Mouse (Mus musculus): ENCODE data around the gene Tbxas1. TPM values are rescaled to one million over a fixed set of nuclear protein-coding genes. Genes with fewer than 3 reads are reported as not detected.

Tbxas1 gene
- polyA plus RNA-seq, 1 experiment from 2014 or later, result 2.5 TPM

DNA sequence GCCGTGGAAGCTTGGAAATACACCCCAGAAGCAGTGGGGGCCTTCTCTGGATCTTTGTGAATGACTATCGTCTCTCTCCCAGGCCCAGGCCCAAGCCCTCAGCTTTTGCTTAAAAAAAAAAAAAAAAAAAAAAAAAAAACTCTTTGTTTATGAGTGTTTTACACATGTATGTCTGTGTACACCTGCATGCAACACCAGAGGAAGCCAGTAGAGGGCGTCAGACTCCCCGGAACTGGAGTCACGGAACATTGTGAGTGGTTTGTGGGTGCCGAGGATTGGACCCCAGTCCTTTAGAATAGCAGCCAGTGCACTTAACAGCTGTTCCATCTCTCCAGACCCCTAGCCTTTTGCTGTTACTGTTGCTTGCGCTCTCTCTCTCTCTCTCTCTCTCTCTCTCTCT is 50.5 kb downstream of the Tbxas1 start:
- no peaks in the 10 kb centered on the region for H3K4me1 ChIP-seq
- no peak for ATAC-seq (ENCODE audit: insufficient number of reproducible peaks, low FRiP score, low TSS enrichment, low read depth)
- no peak overlapping the region for H3K27ac ChIP-seq (replicated peaks)
- H3K9me3 ChIP-seq (replicated peaks), result no peaks in the 10 kb centered on the region
- H3K9ac ChIP-seq, result no peak overlapping the region
- H3K27me3 ChIP-seq, result no peaks in the 10 kb centered on the region
- no peaks in the 10 kb centered on the region for H3K36me3 ChIP-seq
- WGBS, result 52% methylated on average over 7 of the region's 7 CpGs
- H3K4me3 ChIP-seq (replicated peaks), result peak overlapping the region; percentile 16
- peak overlapping the region; percentile 34 for H3K4me2 ChIP-seq (replicated peaks)

GRCm38 (mm10) chr6:38926135-38926962 is 51.1 kb downstream of the Tbxas1 start:
- no peak for ATAC-seq (ENCODE audit: insufficient number of reproducible peaks, low FRiP score, low TSS enrichment, low read depth)
- no peak overlapping the region for H3K9ac ChIP-seq

GRCm38 (mm10) chr6:38926963-38927361 is 51.8 kb downstream of the Tbxas1 start:
- WGBS, result 67% methylated on average over 13 of the region's 13 CpGs
- Histone ChIP-seq H3K9ac (no peak overlapping the region), H3K4me2 (replicated peaks) (peak overlapping the region; percentile 34; the same call in 1 of the 2 replicates), H3K4me3 (replicated peaks) (no peak overlapping the region), H3K27ac (replicated peaks) (no peak overlapping the region), H3K4me1 (no peaks in the 10 kb centered on the region), H3K9me3 (replicated peaks) (no peaks in the 10 kb centered on the region), H3K27me3 (no peaks in the 10 kb centered on the region), H3K36me3 (no peaks in the 10 kb centered on the region)
- ATAC-seq (ENCODE audit: insufficient number of reproducible peaks, low FRiP score, low TSS enrichment, low read depth), result no peak

More at GRCm38 (mm10) chr6:38926135-38926962, 51.1 kb downstream of the Tbxas1 start:
- Histone ChIP-seq H3K4me2 (replicated peaks) (peak overlapping the region; percentile 34), H3K36me3 (no peaks in the 10 kb centered on the region), H3K4me1 (no peaks in the 10 kb centered on the region), H3K9me3 (replicated peaks) (no peaks in the 10 kb centered on the region), H3K27me3 (no peaks in the 10 kb centered on the region), H3K4me3 (replicated peaks) (peak overlapping the region; percentile 16), H3K27ac (replicated peaks) (no peak overlapping the region)
- 48% methylated on average over 28 of the region's 28 CpGs for WGBS

DNA sequence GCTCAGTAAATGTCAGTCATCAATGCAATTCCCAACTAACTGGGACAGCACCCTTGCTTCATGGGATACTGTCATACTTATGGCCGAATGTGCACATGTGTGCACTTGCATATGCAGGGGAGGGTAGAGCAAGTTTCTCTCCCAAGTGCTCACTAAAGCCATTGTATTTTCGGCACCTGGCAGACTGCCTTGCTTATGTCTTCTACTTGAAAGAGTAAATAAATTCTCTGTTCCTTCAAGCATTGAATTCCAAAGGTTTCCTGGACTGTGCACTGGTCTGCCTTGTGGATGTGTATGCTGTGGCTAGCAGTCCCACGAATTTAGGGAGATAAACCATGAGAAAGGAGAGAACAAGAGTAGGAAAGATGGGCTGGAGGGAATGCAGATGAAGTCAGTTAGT is 53.3 kb downstream of the Tbxas1 start:
- H3K36me3 ChIP-seq, result no peaks in the 10 kb centered on the region
- WGBS, result 70% methylated on average over 3 of the region's 3 CpGs
- no peak overlapping the region for H3K4me2 ChIP-seq (replicated peaks)
- ATAC-seq (ENCODE audit: insufficient number of reproducible peaks, low FRiP score, low TSS enrichment, low read depth), result no peak
- H3K27me3 ChIP-seq, result no peaks in the 10 kb centered on the region
- no peak overlapping the region for H3K27ac ChIP-seq (replicated peaks)
- H3K9ac ChIP-seq, result no peak overlapping the region
- no peaks in the 10 kb centered on the region for H3K4me1 ChIP-seq
- no peak overlapping the region for H3K4me3 ChIP-seq (replicated peaks)
- H3K9me3 ChIP-seq (replicated peaks), result no peaks in the 10 kb centered on the region

GRCm38 (mm10) chr6:38936009-38936408 is 60.8 kb downstream of the Tbxas1 start:
- H3K4me3 ChIP-seq (replicated peaks), result no peak overlapping the region
- WGBS, result 76% methylated on average over 2 of the region's 2 CpGs
- no peak for ATAC-seq (ENCODE audit: insufficient number of reproducible peaks, low FRiP score, low TSS enrichment, low read depth)
- H3K27ac ChIP-seq (replicated peaks), result no peak overlapping the region
- no peaks in the 10 kb centered on the region for H3K36me3 ChIP-seq
- H3K9ac ChIP-seq, result no peak overlapping the region
- no peaks in the 10 kb centered on the region for H3K9me3 ChIP-seq (replicated peaks)
- H3K27me3 ChIP-seq, result no peaks in the 10 kb centered on the region
- no peak overlapping the region for H3K4me2 ChIP-seq (replicated peaks)
- no peaks in the 10 kb centered on the region for H3K4me1 ChIP-seq

DNA sequence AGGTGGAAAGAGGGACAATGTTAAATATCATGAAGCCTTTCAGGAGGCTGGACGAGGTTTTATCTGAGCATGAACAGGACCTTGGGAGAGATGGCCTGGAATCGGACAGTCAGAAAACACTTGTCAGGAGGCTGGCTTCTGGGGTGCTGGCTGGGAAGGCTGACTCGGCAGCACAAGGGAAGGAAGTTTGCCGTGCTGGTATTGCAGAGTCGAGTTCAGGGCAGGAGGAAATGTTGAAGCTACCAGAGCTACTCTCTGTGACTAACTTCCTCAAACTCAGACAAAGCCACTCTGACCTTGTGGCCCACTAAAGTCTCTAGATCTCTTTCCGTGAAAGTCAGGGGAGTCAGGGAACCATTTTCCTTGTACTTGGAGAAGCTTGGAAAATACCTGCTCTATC is 63.2 kb downstream of the Tbxas1 start:
- WGBS, result 70% methylated on average over 6 of the region's 6 CpGs
- ATAC-seq (ENCODE audit: insufficient number of reproducible peaks, low FRiP score, low TSS enrichment, low read depth), result no peak
- H3K4me2 ChIP-seq (replicated peaks), result no peak overlapping the region
- H3K4me3 ChIP-seq (replicated peaks), result no peak overlapping the region
- H3K9ac ChIP-seq, result no peak overlapping the region
- no peak overlapping the region for H3K27ac ChIP-seq (replicated peaks)
- no peaks in the 10 kb centered on the region for H3K9me3 ChIP-seq (replicated peaks)
- H3K27me3 ChIP-seq, result no peaks in the 10 kb centered on the region
- no peaks in the 10 kb centered on the region for H3K36me3 ChIP-seq
- H3K4me1 ChIP-seq, result no peaks in the 10 kb centered on the region

DNA sequence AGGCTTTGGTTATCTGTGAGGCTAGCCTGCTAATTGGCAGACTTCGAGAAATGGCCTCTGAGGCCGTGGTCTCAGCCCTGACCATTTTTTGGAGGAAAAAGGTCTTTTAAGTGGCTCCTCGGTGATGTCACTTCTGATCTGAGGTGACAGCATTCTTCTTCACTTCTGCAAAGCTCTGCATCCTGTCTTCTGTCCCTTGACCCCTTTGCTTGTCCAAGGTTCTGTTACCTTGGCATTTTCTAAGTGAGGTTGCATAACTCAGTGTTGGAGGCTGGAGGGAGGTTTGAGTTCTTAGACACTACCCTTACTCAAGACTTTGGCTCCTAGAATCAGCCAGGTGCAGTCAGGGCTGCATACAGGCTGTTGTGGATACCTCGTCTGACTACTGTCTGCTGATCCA is 63.9 kb downstream of the Tbxas1 start:
- Histone ChIP-seq H3K27ac (replicated peaks) (no peak overlapping the region), H3K4me2 (replicated peaks) (no peak overlapping the region), H3K9me3 (replicated peaks) (no peaks in the 10 kb centered on the region), H3K4me3 (replicated peaks) (no peak overlapping the region), H3K36me3 (no peaks in the 10 kb centered on the region), H3K27me3 (no peaks in the 10 kb centered on the region), H3K4me1 (no peaks in the 10 kb centered on the region), H3K9ac (no peak overlapping the region)
- WGBS, result 66% methylated on average over 4 of the region's 4 CpGs
- no peak for ATAC-seq (ENCODE audit: insufficient number of reproducible peaks, low FRiP score, low TSS enrichment, low read depth)

GRCm38 (mm10) chr6:38941016-38941415 is 65.8 kb downstream of the Tbxas1 start:
- no peaks in the 10 kb centered on the region for H3K9me3 ChIP-seq (replicated peaks)
- no peak overlapping the region for H3K4me2 ChIP-seq (replicated peaks)
- no peaks in the 10 kb centered on the region for H3K36me3 ChIP-seq
- H3K4me1 ChIP-seq, result no peaks in the 10 kb centered on the region
- H3K4me3 ChIP-seq (replicated peaks), result no peak overlapping the region
- WGBS, result 100% methylated on average over 1 of the region's 1 CpGs
- ATAC-seq (ENCODE audit: insufficient number of reproducible peaks, low FRiP score, low TSS enrichment, low read depth), result no peak
- no peak overlapping the region for H3K9ac ChIP-seq
- H3K27me3 ChIP-seq, result no peaks in the 10 kb centered on the region
- no peak overlapping the region for H3K27ac ChIP-seq (replicated peaks)

DNA sequence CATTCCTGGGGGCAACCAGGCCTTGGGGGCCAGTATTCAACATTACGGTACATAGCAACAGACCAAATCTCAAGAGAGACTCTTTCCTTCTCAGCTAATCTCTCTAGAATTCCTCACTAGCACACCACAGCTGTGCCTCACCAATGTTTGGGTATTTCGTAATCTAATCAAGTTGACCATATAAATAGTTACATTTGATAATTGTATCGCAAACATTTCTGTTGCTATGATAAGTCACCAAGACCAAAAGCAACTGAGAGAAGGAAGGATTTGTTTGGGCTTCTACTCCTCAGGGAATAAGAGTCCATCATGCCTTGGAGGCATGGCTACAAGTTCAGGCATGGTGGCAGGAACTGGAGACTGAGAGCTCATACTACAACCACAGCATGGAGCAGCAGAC is 67.6 kb downstream of the Tbxas1 start:
- Histone ChIP-seq H3K27ac (replicated peaks) (no peak overlapping the region), H3K27me3 (no peaks in the 10 kb centered on the region), H3K4me1 (no peaks in the 10 kb centered on the region), H3K36me3 (no peaks in the 10 kb centered on the region), H3K9ac (no peak overlapping the region), H3K4me2 (replicated peaks) (no peak overlapping the region), H3K4me3 (replicated peaks) (no peak overlapping the region), H3K9me3 (replicated peaks) (no peaks in the 10 kb centered on the region)
- no peak for ATAC-seq (ENCODE audit: insufficient number of reproducible peaks, low FRiP score, low TSS enrichment, low read depth)
- 91% methylated on average over 3 of the region's 3 CpGs for WGBS

DNA sequence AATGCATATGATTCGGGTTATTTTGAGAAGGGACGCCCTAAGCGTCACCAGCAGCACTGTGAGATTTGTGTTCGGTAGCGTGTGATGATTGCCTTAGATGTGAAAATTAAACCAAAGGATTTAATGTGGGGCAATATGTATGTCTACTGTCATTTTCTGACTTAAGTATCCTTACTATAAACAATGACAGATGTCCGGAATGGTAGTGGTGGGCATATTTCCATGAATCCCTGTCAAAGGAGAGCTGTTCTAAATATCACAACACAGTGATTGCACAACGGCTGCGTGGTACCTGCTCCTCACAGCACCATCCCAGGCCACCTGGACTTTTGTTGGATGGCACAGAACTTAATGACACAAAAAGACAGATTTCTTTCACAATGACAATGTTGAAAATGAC is 69.2 kb downstream of the Tbxas1 start:
- no peak overlapping the region for H3K4me2 ChIP-seq (replicated peaks)
- no peaks in the 10 kb centered on the region for H3K9me3 ChIP-seq (replicated peaks)
- 77% methylated on average over 8 of the region's 8 CpGs for WGBS
- H3K9ac ChIP-seq, result no peak overlapping the region
- ATAC-seq (ENCODE audit: insufficient number of reproducible peaks, low FRiP score, low TSS enrichment, low read depth), result no peak
- H3K27me3 ChIP-seq, result no peaks in the 10 kb centered on the region
- no peak overlapping the region for H3K4me3 ChIP-seq (replicated peaks)
- no peak overlapping the region for H3K27ac ChIP-seq (replicated peaks)
- no peaks in the 10 kb centered on the region for H3K4me1 ChIP-seq
- H3K36me3 ChIP-seq, result no peaks in the 10 kb centered on the region

DNA sequence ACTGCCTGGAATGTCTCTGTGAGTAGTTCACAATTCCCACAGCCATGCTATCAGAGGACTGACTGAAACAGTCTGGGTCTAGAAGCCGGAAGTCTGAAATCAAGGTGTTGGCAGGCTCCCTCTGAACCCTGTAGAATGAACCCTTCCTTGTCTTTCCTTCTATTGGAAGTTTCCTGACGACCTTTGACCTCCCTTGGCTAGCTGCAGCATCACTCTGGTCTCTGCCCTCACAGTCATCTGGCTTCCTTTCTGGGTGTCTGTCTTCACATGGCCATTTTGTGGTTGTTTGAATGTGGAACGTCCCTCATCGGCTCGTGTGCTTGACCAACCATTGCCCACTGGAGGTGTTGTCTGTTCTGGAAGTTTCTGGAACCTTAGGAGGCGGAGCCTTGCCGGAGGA is 69.6 kb downstream of the Tbxas1 start:
- Histone ChIP-seq H3K36me3 (no peaks in the 10 kb centered on the region), H3K4me2 (replicated peaks) (no peak overlapping the region), H3K27me3 (no peaks in the 10 kb centered on the region), H3K4me1 (no peaks in the 10 kb centered on the region), H3K9ac (no peak overlapping the region), H3K4me3 (replicated peaks) (no peak overlapping the region), H3K27ac (replicated peaks) (no peak overlapping the region), H3K9me3 (replicated peaks) (no peaks in the 10 kb centered on the region)
- WGBS, result 82% methylated on average over 7 of the region's 7 CpGs
- no peak for ATAC-seq (ENCODE audit: insufficient number of reproducible peaks, low FRiP score, low TSS enrichment, low read depth)

GRCm38 (mm10) chr6:38945681-38946080 is 70.5 kb downstream of the Tbxas1 start:
- ATAC-seq (ENCODE audit: insufficient number of reproducible peaks, low FRiP score, low TSS enrichment, low read depth), result no peak
- Histone ChIP-seq H3K4me2 (replicated peaks) (no peak overlapping the region), H3K9ac (no peak overlapping the region), H3K4me1 (no peaks in the 10 kb centered on the region), H3K36me3 (no peaks in the 10 kb centered on the region), H3K9me3 (replicated peaks) (no peaks in the 10 kb centered on the region), H3K4me3 (replicated peaks) (no peak overlapping the region), H3K27ac (replicated peaks) (no peak overlapping the region), H3K27me3 (no peaks in the 10 kb centered on the region)
- 71% methylated on average over 3 of the region's 3 CpGs for WGBS
